Mouse (Mus musculus): ENCODE data around the gene Hmgcs2.
A peak's percentile ranks its signal among the peaks of the same experiment; 100 is the strongest.

Hmgcs2 gene

GRCm38 (mm10) chr3:98339097-98339705 lies 59.0 kb downstream of the Hmgcs2 start:
- peak; percentile 26 to 46 for DNase-seq

GRCm38 (mm10) chr3:98339706-98340109 lies 59.5 kb downstream of the Hmgcs2 start, which contains the start of gene Phgdh:
TSS of gene Phgdh (minus strand) at chr3:98339990.
- DNase-seq = peak; percentile 70 to 71

DNA sequence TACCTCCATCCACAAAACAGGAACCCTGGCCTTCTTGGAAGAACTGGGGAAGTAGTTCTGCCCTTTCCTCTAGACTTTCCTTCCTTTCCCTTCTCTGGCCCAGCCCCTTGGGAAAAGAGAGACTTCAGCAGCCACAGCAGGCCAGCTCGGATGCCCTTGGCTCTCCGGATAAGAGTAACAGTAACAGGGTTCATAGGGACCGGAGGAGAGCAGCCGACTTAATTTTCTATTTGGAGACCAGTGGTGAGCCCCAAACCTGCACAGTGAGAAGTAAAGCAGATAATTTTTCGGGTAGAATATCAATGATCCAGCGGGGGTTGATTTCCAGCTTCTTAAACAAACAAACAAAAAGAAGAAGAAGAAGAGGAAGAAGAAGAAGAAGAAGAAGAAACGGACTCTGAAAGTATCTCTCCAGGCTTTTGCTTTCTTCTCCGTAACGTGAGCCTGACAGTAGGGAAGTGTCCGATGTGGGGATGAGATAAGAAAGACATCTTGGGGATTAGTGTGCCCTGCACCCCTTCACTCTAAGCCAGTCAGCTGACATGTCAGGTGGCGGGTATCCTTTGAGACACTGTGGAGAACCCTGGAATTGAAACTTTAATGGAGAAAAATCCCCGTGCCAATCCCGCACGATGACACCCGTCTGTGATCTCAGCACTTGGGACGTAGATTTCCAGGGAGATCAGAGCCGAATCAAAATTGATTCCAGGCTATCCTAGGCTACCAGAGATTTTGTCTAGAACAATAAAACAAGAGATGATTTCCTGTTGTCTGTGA lies 60.8 kb downstream of the Hmgcs2 start:
- DNase-seq = no peak

DNA sequence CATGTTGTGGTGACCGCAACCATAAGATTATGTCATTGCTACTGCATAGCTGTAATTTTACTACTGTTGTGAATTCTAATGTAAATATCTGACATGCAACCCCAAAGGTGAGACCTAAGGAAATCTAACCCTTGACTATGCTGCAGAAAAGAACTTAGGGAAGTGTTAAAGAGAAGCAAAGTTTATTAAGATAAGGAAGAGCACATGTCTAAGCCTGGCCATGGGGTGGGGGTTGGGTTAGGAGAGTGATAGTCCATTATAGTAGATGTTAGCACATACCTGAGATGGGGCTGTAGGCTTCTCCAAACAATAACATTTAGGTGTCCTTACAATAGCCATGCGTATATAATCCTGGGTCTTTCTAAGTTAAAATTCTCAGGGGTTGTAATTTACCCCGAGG lies 63.0 kb downstream of the Hmgcs2 start:
- no peak for DNase-seq

GRCm38 (mm10) chr3:98348106-98348505 lies 67.9 kb downstream of the Hmgcs2 start:
- no peak for DNase-seq

GRCm38 (mm10) chr3:98348705-98349104 lies 68.5 kb downstream of the Hmgcs2 start:
- no peak for DNase-seq

DNA sequence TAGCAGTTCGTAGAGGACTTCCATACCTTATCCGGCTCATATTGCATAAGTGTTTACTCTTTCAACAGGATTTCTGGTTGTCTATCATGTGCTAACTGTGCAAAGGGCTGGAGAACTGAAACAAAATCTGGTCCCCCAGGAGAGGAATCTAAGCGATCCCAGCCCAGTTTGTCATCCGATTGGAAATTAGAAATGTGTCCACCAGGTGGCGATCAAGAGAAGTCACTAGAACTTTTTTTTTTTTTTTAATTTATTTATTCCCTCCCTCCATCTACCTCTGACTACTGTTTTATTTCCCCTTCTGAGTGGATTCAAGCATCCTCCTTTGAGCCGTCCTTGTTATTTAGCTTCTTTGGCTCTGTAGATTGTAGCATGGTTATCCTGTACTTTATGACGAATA lies 73.7 kb downstream of the Hmgcs2 start:
- DNase-seq = peak; percentile 33 to 58

DNA sequence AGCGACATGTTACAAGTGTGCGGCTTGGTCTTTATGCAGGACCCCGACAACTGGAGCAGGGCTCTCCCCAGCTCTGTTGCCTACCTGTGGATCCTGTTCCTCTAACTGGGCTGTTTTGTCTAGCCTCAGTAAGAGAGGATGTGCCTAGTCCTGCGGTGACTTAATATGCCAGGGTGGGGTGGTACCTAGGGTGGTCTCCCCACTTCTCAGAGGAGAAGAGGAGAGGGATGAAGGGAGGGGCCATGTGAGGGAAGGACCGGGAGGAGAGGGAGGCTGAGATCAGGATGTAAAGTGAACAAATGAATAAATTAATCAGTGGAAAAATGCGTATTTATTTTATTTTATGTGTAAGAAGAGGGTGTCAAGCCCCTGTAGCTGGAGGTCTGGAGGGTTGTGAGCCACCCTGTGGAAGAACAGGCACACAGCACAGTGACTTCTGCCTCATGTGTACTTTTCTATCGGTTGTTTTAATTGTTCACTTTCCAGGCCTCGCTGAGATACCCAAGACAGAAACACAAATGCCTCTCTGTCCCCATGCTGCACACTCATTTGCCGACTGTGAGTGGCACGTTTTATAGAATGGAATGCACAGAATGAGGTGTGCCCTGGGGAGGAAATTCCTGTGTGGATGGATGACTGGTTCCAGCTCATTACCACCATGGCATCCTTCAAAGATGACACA lies 75.2 kb downstream of the Hmgcs2 start:
- DNase-seq = no peak

DNA sequence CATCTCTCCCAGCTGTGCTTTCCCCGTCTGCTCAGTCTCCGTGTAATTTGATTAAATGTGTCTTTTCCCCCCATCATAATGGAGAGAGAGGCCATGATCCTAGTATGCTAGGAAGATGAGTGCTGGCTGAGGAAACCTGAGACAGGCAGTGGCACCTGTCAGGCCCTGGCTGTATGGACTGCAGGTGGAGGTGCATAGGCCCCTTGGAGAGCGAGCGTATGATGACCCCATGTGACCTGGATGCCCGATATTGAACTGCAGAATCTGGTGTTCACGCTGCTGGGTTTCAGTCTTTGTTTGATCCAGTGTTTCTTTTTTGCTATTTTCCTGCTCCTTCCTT lies 75.8 kb downstream of the Hmgcs2 start:
- DNase-seq = no peak

DNA sequence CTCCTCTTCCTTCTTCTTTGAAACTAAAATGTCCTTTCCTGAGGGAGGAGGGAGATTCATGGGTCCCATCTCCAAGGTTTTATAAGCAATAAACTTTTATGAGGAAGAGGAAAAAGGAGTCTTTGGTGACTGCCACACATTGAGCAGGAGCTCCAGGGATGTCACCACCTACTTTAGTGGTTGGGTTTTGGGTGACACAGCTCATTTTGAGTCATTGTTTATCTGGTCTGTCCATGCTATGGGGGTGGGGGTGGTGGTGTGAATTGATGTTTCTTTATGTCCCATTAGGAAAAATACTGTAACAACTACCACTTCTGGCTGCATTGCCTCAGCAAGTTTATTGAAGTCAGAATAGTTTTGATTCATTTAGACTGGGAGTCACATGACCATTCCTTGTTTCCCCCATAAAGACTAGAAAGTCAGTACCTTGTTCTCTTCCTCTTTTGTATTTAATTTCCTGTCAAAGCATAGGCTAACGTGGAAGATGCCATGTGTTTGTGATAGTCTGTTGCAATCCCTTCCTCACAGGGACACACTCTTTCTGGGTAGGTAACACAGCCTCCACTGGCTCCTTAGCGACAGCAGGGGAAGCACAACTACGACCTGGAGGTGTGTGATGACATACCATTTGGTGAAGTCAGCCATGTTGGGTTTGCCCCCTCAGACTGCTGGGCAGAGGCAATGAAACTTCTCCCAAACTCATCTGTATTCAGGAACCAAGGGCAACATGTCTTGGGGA lies 76.6 kb downstream of the Hmgcs2 start:
- no peak for DNase-seq
